Mouse (Mus musculus) T-cell, adult 66 days (primary cell): Measurements from ENCODE around the gene Tac2. TPM values are rescaled to one million over a fixed set of nuclear protein-coding genes. Genes with fewer than 3 reads are reported as not detected.

ENCODE experiments used
- total RNA-seq, 2 experiments: library from RNA; stranded (reverse); gene quantifications; 3 replicates in 1 of 2; 4 replicates in 1 of 2; pipeline ENCODE4 v1.2.4; 2023

The Tac2 gene
- total RNA-seq = not detected

DNA sequence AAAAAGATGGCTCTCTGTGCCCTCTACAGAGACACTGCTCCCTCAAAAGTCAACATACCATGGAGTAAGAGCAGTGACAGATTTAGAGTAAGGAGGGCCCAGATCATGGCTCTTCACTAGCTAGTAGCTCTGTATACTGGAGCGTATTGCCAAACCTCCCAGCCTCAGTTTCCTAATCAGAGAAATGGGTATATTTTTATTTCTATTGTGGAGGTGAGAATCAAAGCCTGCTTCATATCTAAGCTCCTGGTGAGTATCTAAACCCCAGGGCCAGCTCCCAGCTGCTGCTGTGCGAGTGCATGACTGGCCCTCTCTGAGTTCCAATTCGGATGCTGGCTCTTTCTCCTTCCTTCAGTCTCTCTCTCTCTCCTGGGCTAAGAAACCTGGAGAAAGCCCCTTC lies at the start of gene Tac2:
TSS of gene Tac2 (plus strand) at position 301 of the 400 bp plus-strand sequence.

DNA sequence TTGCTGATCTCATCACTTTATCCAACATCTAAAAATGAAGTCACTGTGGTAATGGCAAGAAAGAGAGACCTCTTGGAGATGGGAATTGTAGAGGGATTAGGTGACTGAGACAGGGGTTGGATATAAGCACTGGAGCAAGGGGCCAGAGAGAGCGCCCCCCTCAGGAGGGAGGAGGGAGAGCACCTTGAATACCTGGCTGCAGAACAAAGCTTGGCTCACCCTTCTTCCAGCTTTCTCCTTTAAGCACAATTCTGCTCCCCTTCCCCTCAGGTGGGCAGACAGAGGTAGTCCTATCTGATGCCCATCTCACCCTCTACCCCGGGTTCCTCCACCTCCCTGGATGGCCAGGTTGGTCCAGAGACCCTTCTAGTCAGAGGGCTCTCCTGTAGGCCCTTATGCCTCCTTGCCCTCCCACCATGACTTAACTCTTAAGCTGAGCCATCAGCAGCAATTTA lies 19.5 kb upstream of the Tac2 start, which contains the start of gene Myo1a:
TSS of gene Myo1a (plus strand) at position 405 of the 455 bp plus-strand sequence.

DNA sequence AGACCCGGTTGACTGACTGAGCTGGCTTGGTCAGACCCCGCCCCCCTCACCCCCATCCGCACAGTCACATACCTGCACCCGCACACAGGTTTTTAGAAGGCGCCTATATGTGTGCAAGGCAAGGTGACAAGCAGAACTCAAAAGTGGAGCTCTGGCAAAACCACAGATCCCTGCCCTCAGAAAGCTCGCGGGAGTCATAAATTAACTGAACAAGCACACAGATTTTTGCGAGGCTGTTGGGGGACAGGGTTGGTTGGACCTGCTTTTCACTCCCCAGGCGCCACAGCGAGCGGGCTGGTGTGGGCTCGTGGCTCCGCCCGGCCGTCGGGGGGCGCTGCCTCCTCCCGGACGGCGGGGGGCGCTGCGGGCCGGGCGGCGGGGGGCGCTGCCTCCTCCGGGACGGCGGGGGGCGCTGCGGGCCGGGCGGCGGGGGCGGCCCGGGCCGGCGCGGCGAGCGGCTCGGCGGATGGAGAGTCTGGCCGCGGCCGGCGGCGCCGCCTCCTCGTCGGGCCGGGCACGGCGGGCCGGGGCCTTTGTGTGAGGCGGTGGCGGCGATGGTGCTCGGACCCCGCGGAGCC lies 14.9 kb downstream of the Tac2 start, which contains the start of gene Zbtb39:
TSS of gene Zbtb39 (plus strand) at position 456 of the 578 bp plus-strand sequence.

DNA sequence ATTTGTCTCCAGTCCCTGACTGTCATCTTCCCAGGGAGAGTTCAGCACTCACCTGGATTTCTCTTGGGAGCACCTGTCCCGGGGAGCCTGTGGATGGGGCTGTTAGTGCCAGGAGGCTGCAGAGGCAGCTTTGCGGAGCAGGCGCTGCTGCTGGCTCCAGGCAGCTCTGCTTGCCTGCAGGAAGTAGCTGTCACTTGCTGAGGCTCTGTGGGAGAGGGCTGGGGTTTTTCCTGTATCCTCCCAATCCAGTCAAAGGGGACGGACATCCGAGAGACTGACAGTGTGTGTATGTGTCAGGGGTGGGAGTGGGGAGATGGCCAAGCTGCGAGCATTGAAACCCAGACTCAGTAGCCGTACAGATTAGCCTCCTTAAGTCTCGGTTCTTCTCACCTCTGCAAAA lies 27.3 kb downstream of the Tac2 start, which contains the start of gene Gpr182:
TSS of gene Gpr182 (minus strand) at position 185 of the 400 bp plus-strand sequence.

DNA sequence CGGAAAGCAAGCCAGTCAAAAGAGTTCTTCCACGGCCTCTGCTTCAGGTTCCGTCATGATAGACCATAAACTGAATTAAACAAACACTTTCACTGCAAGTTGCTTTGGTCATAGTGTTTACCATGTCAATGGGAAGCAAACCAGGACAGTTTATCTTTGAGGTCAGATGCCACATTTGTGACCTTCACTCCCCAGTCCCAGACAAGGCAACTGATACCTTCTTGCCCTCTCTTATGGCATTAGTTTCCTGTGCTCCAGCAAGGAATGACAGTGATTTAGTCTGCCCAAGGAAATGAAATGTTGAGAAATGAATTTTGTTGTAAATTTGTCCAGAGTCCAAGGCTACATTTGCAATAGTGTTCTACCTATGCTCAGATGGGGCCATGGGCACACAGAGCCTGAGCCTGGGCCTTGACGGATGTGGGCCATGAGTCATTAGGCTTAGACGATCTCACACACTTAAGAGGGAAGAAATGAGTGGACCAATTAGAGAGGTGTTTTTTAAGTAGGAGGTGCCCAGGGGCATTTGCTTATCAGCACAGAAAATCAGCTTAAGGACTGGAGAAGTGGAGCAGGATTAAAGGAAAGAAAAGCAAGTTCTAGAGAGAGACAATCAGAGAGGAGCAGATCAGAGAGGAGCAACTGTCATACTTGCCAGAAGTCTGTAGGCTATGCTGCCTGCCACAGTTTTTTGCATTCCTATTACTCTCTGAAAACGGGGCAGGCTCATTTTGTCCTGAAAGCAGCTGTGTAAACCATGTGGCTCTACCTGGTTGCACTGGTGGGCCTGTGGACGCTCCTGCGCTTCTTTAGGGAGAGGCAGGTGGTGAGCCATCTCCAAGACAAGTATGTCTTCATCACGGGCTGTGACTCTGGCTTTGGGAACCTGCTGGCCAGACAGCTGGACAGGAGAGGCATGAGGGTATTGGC lies 35.2 kb downstream of the Tac2 start, which contains the start of the genes Rdh1 and Rdh16f1:
TSS of gene Rdh1 (plus strand) at position 541 of the 930 bp plus-strand sequence.
TSS of gene Rdh16f1 (plus strand) at position 607 of the 930 bp plus-strand sequence.

GRCm38 (mm10) chr10:127776011-127776410 lies 51.7 kb downstream of the Tac2 start, which contains the start of gene Rdh9:
Gene Rdh9, plus strand, starts transcription at chr10:127776386.

Other genes with a start within 250 kb of the Tac2 start
- gene Stac3, start 222.8 kb upstream of the Tac2 start, total RNA-seq = 10 to 100 TPM in 1 of 2 experiments, 1 to 10 TPM in 1; 8.7 to 12.0 TPM
- gene Ndufa4l2, start 209.5 kb upstream of the Tac2 start, total RNA-seq = not detected
- gene Shmt2, start 202.0 kb upstream of the Tac2 start, total RNA-seq = 10 to 100 TPM; 95.6 to 98.7 TPM
- gene Nxph4, start 189.9 kb upstream of the Tac2 start, total RNA-seq = not detected
- gene Lrp1, start 103.3 kb upstream of the Tac2 start, total RNA-seq = 1 to 10 TPM; 5.4 to 6.5 TPM
- gene Stat6, start 81.5 kb upstream of the Tac2 start, total RNA-seq = 100 to 1,000 TPM; 198 to 232 TPM
- 10 to 100 TPM in 1 of 2 experiments, 1 to 10 TPM in 1; 9.4 to 11.9 TPM for gene Nemp1, start 57.6 kb upstream of the Tac2 start, total RNA-seq
- 10 to 100 TPM; 37.4 to 53.9 TPM for gene Nab2, start 55.9 kb upstream of the Tac2 start, total RNA-seq
- under 1 TPM; 0.15 to 0.73 TPM for gene Myo1a, start 19.3 kb upstream of the Tac2 start, total RNA-seq
- 10 to 100 TPM; 11.5 to 14.0 TPM for gene Zbtb39, start 15.1 kb downstream of the Tac2 start, total RNA-seq
- under 1 TPM in 1 of 2 experiments, not detected in 1; 0.15 TPM for gene Gpr182, start 27.3 kb downstream of the Tac2 start, total RNA-seq
- gene Rdh1, start 35.2 kb downstream of the Tac2 start, total RNA-seq = under 1 TPM; 0.17 to 0.36 TPM
- gene Rdh16f1, start 35.3 kb downstream of the Tac2 start, total RNA-seq = under 1 TPM in 1 of 2 experiments, not detected in 1; 0.82 TPM
- under 1 TPM in 1 of 2 experiments, not detected in 1; 0.47 TPM for gene Rdh9, start 51.9 kb downstream of the Tac2 start, total RNA-seq
- gene Rdh16, start 76.7 kb downstream of the Tac2 start, total RNA-seq = not detected
- not detected for gene Rdh19, start 125.5 kb downstream of the Tac2 start, total RNA-seq
- gene Rdh16f2, start 142.0 kb downstream of the Tac2 start, total RNA-seq = not detected
- gene Rdh7, start 164.3 kb downstream of the Tac2 start, total RNA-seq = not detected
- not detected for gene Sdr9c7, start 174.0 kb downstream of the Tac2 start, total RNA-seq